Mouse (Mus musculus) cerebellum, adult 9-11 months (tissue): ENCODE data around the gene Rps3.
A peak's percentile ranks its signal among the peaks of the same experiment; 100 is the strongest.

Source experiments
- DNase-seq: peaks from one replicate; pipeline ENCODE4 v3.0.0; 2022

Rps3 gene

DNA sequence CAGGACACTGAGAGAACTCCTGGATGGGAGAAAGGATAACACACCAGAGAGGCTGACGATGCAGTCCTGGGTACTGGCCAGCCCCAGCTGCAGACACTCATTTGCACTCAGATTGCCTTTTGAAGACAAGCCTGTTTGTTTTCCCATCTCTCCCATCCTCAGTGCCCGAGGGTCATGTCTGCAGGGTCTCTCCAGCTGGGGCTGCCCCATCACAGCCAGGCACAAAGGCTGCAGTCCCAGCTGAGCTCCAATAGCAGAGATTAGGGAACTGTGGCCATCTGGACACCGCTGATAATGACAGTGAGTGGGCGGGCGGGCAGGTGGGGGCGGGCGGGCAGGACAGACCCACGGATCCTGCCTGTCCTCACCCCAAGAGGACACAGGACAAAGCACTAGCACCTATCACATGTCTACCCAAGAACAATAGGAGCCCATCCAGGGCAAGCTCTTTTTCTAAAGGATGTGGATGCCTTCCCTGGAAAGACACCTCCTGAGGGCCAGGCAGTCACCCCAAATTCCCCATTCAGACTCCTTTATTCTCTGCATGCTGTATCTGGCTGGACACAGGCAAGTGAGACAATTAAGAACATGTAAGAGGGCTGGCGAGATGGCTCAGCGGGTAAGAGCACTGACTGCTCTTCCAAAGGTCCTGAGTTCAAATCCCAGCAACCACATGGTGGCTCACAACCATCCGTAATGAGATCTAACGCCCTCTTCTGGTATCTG is 8.5 kb downstream of the Rps3 start:
- peak; percentile 25 for DNase-seq

DNA sequence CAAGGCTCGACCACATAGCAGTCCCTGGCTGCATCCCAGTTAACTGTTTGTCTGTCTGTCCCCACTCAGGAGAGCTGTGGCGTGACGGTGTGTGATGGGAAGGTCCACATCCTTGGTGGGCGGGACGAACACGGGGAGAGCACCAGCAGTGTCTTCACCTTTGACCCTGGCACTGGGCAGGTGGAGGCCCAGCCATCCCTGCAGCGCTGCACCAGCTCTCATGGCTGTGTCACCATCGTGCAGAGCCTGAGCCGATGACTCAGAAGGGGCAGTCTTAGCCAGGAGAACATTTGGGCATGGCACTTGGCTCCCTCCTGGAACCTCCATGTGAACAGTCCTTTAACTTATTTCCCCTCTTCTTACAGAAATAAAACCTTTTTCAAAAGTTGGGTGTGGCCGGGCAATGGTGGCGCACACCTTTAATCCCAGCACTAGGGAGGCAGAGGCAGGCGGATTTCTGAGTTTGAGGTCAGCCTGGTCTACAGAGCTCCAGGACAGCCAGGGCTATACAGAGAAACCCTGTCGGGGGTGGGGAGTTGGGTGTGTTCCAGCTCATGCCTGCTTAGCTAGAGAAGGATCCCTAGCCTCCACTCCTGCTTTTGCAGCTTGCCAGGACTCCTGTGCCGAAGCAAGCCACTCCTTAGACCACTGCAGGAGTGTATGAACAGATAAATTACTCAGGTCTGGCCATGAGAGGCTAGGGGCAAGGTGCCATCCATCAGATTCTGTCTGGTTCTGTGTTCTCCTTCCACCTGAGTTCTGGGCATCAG is 9.7 kb downstream of the Rps3 start:
- DNase-seq: no peak

DNA sequence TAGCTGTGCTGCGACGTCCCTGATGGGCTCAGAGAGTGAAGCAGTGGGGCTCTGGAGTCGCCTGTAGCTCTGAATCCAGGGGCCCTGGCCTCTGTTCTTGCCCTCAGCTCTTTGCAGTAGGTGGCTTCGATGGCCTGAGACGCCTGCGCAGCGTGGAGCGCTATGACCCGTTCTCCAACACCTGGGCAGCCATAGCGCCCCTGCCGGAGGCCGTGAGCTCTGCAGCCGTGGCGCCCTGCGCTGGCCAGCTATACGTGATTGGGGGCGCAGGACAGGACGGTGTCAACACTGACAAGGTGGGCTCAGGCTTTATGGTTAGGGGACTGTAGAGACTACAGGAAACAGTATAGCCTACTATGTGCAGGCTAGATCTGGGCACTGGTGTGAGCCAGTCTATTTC is 12.0 kb downstream of the Rps3 start:
- no peak for DNase-seq

DNA sequence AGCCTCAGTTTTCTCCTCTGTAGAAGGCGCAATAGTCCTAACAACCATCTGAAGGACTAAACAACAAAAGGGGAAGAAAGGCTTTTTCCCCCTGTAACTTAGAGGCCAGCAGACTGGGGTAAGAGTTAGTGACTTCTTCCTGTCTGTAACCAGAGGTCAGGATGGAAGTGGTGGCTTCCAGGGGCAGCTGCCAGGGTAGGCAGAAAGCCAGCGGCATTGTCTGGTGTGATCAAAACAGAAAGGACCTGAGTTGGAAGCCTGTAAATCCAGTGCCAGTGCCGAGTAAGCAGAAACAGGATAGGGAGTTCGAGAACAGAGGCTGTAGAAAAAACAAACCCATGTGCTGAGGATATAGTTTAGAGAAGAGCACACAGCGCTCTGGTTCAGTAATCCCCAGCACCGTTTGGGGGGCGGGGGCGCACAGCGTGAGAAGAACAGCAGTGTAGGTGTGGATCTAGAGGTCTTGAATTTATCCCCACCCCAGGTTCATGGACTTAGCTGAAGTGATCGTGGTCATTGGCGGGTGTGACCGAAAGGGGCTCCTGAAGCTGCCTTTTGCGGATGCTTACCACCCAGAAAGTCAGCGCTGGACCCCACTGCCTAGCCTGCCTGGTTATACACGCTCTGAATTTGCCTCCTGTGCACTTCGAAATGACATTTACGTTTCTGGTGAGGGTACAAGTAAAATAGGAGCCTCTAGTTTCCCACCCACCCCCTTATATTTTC is 13.7 kb downstream of the Rps3 start:
- no peak for DNase-seq

DNA sequence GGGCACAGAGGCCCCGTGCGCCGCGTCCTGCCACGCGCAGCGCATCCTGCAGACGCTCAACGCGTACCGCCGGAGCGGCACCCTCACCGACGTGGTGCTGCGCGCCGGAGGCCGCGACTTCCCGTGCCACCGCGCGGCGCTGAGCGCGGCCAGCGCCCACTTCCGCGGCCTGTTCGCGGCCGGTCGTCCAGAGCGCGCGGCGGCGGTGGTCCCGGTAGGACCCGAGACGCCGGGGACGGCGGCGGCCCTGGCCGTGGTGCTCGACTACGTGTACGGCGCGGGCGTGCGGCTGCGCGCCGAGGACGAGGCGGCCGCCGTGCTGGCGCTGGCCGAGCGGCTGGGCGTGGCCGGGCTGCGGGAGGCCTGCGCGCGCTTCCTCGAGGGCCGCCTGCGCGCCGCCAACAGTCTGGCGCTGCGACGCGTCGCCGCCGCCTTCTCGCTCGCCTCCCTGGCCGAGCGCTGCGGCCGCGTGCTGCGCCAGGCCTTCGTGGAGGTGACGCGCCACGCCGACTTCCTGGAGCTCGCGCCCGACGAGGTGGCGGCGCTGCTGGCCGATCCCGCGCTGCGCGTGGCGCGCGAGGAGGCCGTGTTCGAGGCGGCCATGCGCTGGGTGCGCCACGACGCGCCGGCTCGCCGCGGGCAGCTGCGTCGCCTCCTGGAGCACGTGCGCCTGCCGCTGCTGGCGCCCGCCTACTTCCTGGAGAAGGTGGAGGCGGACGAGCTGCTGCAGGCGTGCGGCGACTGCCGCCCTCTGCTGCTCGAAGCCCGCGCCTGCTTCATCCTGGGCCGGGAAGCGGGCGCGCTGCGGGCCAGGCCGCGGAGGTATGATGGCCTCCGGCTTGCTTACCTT is 15.0 kb downstream of the Rps3 start:
- DNase-seq: peak; percentile 67

DNA sequence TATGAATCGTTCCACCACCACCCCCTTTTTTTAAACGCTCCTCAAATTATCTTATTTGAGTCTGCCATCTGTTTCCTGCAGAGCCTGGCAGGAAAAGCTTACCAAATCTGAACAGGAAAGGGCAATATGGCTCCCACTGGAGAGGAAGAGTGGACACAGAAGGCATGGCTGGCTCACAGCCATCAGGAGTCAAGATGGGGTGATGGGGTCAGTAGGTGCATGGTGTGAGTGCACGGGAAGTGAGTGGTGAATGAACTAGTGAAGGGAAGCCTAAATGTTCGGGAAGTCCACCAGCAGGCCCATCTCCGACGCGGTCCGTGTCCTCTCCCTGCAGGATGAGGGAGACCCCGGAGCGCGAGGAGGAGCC is 15.6 kb downstream of the Rps3 start:
- DNase-seq: peak; percentile 87

DNA sequence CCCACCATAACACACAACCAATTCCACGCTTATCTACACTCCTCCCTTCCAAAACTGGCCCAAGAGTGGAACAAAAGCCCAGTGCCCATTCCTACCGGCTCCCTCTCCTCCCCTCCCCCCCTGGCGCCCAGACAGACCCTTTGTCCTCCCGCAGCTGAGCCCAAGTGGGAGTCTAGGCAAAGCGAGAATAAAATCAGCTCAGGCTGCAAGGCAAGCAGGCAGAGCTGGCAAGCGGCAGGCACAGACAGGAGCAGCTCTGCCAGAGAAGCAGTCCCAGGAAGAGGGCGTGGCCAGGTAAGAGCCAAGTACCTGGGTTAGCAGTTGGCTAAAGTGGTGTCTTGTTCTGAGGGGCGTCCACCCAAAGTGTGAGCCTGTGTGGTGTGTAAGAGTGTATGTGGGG is 17.7 kb downstream of the Rps3 start, which contains the start of gene Klhl35:
Klhl35 (plus strand) TSS at position 194 of the 400 bp plus-strand sequence.
- no peak for DNase-seq

DNA sequence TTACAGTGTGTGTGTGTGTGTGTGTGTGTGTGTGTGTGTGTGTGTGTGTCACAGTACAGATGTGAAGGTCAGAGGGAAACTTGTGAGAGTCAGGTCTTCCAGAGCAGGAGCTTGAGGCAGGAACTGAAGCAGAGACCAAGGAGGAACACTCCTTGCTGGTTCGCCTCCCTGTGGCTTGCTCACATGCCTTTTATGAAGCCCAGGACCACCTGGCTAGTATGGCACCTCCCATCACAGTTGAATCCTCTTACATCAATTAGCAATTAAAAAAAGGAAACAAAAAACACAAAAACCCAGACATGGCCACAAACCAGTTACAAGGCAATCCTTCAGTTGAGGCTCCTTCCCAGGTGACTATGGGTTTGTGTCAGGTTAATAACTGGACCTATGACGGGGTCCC is 20.4 kb downstream of the Rps3 start:
- DNase-seq: no peak

DNA sequence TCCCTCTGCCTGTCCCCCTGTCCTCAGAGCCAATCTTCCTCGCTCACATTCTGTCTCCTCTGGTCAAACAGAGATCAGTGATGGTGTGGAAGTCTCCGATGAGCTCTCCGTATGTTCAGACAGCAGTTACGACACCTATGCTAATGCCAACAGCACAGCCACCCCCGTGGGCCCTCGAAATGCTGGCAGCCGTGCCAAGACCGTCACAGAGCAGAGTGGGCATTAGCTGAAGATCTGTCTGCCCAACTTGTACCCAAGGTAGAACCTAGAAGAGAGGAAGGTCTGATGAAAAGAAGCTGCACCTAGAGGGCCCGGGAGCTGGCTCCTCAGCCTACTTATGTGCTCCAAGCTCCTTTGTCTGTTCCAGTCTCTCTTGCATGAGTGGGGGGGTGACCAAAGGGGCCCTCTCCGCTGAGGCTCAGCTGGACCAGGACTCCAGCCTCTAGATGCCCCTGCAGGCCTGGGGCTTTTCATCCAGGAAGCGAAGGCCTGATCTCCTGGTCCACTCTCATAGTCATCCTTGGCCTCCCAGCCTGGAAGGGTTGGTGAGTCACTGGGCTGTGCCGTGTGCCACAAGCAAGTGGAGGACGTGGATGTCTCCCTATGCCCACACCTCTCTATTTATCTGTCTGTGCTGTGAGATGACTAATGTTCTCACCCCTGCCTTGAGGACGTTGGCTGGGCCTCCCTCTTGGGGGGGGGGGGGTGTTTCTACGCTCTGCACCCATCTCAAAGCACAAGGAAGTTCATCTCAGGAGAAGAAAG is 23.5 kb downstream of the Rps3 start:
- DNase-seq: no peak

DNA sequence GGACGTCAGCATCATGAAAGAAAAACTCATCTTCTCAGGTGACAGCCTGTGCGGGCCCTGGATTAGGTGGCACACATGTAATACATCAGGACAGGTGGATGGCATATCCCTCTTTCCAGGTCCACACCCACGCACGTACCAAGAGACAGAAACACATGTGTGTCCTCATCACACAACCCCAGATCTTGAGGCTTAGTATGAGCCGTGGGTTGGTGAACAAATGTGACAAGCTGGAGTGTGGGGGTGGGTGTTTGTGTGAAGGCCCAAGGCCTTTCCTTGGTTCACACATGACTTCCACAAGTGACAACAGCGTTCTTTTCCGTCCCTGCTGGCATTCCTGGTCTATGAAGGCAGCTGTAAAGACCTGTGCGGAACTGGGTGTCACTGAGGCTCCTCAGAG is 24.7 kb downstream of the Rps3 start:
- no peak for DNase-seq

DNA sequence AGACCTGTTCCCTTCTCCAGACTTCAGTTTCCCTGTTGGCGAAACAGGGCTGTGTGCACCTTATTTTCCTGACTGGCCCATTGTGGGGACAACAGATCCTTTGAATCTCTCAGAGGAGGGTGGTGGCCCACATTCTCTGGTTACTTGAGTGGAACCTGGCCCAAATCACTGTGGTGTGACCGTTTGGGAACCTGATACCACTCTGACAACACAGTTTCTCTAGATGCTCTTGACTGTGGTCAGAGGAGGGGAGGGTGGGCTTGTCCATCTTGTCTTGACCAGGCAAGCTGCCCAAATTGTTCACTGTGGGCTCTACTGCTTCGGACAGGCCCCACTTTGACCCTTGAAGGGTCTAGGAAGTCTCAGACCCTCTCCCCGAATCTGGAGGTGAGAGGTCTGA is 29.5 kb downstream of the Rps3 start:
- DNase-seq: no peak

DNA sequence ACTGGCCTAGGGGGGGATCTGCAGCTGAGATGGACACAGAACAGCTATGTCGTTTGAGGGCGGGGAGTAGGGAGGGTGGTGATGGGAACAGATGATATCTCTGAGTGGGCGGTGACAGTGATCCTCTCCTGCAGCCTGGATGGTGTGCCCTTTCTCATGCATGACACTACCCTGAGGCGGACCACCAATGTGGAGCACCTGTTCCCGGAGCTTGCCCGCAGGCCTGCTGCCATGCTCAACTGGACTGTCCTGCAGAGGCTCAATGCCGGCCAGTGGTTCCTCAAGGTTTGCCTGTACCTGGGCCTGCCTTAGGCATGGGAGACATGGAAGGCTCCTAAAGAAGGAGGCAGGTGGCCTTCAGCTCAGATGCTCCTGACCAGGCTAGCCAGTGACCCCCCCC is 30.7 kb downstream of the Rps3 start:
- no peak for DNase-seq

DNA sequence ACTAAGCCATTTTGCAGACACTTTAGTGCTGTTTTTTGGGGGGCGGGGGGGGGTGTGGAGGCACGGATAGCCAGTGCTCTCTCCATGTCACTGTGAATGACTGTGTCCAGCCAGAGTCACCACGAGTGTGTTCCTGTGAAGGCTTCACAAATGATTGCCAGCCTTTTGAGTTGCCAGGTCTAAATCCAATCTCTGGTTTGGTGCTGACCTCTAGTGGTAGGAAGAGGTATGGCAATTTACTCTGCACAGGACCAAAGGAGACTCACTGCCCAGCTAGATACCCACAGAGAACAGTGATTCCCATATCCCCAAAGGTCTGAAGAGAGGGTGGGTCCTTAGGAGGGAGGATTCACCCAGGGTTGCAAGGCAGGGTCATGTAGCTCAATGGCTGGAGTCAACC is 32.8 kb downstream of the Rps3 start:
- peak; percentile 74 for DNase-seq

DNA sequence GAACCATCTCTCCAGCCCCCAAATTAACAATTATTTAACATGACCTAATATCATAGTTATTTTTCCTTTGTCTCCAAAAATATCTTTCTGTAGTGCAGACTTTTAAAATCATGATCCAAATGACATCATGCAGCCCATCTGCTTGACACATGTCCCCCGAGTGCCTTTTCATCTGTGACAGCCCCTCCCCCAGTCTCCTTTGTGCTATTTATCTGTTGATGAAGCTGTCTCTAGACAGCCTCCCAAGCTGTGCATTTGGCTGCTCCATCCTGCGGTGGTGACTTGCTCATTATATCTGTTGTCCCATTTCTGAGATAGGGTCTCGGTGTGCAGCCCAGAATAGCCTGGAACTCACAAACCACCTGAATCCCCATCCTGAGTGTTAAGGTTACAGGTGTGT is 33.8 kb downstream of the Rps3 start:
- no peak for DNase-seq

DNA sequence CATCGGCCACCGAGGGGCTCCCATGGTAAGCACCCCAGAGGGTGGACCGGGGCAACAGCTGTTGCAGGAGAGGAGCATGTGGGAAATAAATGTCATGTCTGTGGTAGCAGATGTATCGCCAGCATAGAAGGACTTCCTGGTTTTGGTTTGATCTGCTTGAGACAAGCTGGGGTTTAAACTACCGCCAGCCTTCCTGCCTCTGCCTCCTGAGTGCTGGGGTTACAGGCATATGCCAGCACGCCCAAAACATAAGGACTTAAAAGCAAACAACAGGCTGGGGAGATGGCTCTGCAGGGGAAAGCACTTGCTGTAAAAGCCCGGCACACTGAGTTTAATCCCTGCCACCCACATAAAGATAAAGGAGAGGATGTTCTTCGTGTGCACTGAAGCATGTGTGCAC is 34.5 kb downstream of the Rps3 start:
- DNase-seq: no peak

DNA sequence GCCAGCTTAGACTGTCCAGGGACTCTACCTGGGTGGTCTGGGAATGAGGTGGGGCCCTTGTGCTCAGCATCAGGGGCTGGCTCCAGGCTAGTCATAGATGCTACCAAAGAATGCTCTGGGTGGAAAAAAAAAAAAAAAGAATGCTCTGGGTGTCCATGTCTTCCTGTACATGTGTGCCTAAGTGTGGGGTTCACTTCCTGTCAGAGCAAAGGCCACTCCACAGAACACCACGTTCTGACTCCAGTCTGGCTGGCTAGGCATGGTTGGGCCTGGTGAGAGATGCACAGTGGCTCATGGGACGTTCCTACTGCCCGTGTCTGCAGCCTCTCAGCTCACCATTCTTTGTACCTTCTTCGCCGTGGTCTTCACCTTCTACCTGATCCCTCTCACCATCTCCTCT is 34.9 kb downstream of the Rps3 start:
- DNase-seq: no peak

DNA sequence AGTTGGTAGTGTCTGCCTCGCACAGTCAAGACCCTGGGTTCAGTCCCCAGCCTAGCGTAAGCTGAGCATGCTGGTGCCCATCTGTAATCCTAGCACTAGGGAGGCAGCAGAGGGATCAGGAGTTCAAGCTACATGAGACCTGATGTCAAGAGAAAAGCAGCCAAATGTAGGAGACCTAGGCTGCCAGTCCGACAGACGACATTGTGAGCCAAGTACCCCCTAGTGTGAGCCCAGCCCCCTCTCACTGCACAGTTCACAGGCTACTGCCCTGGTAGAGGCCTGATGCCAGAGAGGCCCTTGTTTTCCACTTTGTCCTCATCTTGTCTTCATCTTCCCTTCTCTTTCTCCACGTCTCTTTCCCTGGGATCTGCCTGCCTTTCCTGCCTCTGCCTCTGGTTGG is 36.2 kb downstream of the Rps3 start:
- no peak for DNase-seq

DNA sequence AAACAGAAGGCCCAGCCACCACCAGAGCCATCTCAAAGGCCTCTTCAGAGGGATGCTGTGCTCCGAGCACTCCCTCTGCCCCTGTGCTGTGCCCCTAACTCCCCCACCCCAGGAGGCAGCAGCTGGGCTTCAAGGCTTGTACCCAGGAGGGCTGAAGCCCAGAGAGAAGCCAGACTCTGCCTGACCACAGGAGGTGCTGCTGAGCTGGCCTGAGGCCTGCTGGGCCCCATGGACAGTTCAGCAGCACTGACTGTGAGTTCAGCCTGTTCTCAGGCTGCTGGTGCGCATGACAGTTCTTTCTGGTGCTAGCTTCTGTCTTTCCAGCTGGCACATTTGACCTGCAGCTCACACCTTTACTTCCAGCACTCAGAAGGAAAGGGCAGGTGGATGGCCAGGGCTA is 37.7 kb downstream of the Rps3 start:
- DNase-seq: no peak

DNA sequence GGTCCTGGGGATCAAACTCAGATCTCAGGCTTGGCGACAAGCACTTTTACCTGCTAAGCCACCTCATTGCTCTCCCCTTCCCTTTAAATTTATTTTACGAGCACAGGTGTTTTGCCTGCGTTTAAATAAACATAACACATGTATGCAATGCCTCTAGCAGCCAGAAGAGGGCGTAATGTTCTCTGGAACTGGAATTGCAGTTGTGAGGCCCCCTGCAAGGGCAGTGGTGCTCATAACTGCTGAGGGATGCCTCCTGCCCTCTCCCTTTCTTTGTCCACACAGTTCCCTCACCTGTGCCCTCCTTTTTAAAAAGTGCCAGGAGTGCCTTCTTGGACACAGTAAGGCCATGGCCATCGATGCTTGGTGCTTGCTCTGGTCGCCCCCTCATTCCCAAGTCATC is 39.5 kb downstream of the Rps3 start:
- DNase-seq: no peak

DNA sequence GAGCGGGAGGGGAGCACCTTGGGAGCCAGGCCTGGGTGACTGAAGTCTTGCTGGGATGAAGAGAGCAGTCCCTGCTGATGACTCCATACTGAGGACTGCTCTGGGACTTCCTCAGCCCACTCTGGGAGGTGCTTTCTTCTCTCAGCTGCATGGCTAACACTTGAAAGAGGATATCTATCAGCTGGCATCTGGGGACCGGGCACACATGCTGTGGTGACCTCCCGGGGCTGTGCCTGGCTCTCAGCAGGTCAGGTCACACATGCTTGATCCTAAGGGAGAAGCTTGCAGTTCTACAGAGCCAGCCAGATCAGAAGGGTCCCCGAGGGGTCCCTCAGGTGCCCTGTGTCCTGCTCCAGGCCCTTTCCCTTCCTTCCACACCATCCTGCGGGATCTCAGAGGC is 40.4 kb downstream of the Rps3 start:
- no peak for DNase-seq

DNA sequence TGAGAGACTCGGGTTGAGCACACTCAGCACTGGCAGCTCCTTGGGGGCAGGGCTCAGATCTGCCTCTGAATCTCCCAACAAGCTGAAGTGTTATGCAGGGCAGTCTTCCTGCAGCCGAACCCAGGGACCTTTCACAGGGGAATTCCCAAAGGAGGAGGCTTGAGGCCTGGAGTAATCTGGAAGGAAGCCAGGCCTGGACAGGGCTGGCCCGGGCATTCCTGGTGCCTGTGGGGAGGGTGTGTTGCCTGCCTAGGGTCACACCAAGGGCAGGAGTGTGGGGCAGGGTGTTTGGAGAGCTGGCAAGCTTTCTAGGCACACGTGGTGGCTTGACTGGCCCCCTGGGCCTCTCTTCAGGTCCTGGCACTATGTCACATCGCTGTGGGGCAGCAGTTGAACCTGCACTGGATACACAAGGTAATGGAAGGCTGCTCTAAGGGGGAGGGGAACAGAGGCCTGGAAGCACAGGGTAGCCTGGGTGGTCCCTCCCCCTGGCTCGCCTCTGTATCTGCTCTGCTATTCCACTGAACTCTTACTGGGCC is 41.9 kb downstream of the Rps3 start:
- no peak for DNase-seq

DNA sequence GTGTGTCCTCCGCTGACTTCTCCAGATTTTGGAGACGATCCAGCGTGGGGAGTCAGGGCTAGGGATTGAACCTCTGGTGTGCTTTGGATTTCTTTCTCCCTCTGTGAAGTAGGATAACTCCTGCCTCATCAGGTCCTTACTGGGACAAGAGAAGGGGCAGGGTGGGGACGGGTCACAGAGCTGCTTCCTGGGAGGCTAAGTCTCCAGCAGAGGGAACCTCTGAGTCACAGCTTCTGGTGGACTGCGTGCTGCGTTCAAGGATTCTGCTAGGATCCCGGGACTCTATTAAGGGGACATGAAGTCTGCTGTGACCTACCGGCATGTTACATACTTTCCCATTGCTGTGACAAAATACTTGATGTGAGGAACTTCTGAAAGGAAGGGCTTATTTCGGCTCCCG is 44.7 kb downstream of the Rps3 start:
- no peak for DNase-seq
